Mouse (Mus musculus) gastrocnemius, postnatal 10 days (tissue): ENCODE results near the gene Enox1. TPM values are rescaled to one million over a fixed set of nuclear protein-coding genes. Genes with fewer than 3 reads are reported as not detected.

Experiments
- DNase-seq: peaks from one replicate; pipeline ENCODE4 v3.0.0; 2021; ENCODE audit warnings: mixed read lengths
- total RNA-seq, 2 experiments: library from RNA; stranded (reverse); gene quantifications; 2 replicates each; pipeline ENCODE4 v1.2.3; 2021

The Enox1 gene
- total RNA-seq, 2 experiments from 2014 or later: 3.5 to 4.3 TPM

GRCm38 (mm10) chr14:77272931-77273446 lies 116.4 kb downstream of the Enox1 start:
- DNase-seq: no peak

- no peak for DNase-seq
These were observed 117.2 kb downstream of the Enox1 start for GRCm38 (mm10) chr14:77273721-77274120.

GRCm38 (mm10) chr14:77275607-77276006 lies 119.0 kb downstream of the Enox1 start:
- DNase-seq: no peak

- DNase-seq: no peak
These were observed 122.6 kb downstream of the Enox1 start for GRCm38 (mm10) chr14:77279143-77279542.

- DNase-seq: no peak
These were observed 123.9 kb downstream of the Enox1 start for GRCm38 (mm10) chr14:77280454-77280853.

- DNase-seq: no peak
These were observed 124.3 kb downstream of the Enox1 start for GRCm38 (mm10) chr14:77280893-77281292.

- DNase-seq: no peak
These were observed 127.4 kb downstream of the Enox1 start for GRCm38 (mm10) chr14:77283939-77284338.

GRCm38 (mm10) chr14:77285453-77285852 lies 128.9 kb downstream of the Enox1 start:
- no peak for DNase-seq

GRCm38 (mm10) chr14:77291756-77292155 lies 135.2 kb downstream of the Enox1 start:
- no peak for DNase-seq

GRCm38 (mm10) chr14:77297039-77297438 lies 140.5 kb downstream of the Enox1 start:
- no peak for DNase-seq

- DNase-seq: no peak
These were observed 141.8 kb downstream of the Enox1 start for GRCm38 (mm10) chr14:77298327-77298726.

- peak; percentile 45 for DNase-seq
These were observed 153.0 kb downstream of the Enox1 start for GRCm38 (mm10) chr14:77309571-77309970.

- no peak for DNase-seq
These were observed 154.9 kb downstream of the Enox1 start for GRCm38 (mm10) chr14:77311456-77311855.

GRCm38 (mm10) chr14:77319396-77319795 lies 162.8 kb downstream of the Enox1 start:
- no peak for DNase-seq

- DNase-seq: no peak
These were observed 167.8 kb downstream of the Enox1 start for GRCm38 (mm10) chr14:77324348-77324747.

- no peak for DNase-seq
These were observed 171.1 kb downstream of the Enox1 start for GRCm38 (mm10) chr14:77327693-77328092.

GRCm38 (mm10) chr14:77329791-77330190 lies 173.2 kb downstream of the Enox1 start:
- no peak for DNase-seq

GRCm38 (mm10) chr14:77343662-77344340 lies 187.2 kb downstream of the Enox1 start:
- DNase-seq: no peak

- DNase-seq: peak; percentile 14
These were observed 189.7 kb downstream of the Enox1 start for GRCm38 (mm10) chr14:77346296-77346695.

- DNase-seq: no peak
These were observed 195.3 kb downstream of the Enox1 start for GRCm38 (mm10) chr14:77351803-77352352.

GRCm38 (mm10) chr14:77362662-77363061 lies 206.1 kb downstream of the Enox1 start:
- DNase-seq: no peak

- no peak for DNase-seq
These were observed 211.8 kb downstream of the Enox1 start for GRCm38 (mm10) chr14:77368411-77368810.

GRCm38 (mm10) chr14:77369070-77369469 lies 212.5 kb downstream of the Enox1 start:
- peak; percentile 9 for DNase-seq

GRCm38 (mm10) chr14:77370521-77370920 lies 214.0 kb downstream of the Enox1 start:
- no peak for DNase-seq
